Mouse (Mus musculus) heart, adult 9 months (tissue): ENCODE measurements around the gene Fam162b.

Experiments
- DNase-seq, 2 experiments: peaks; one replicate each; pipeline ENCODE4 v3.0.0; 2022; ENCODE audit warnings: low spot score in 2 of 2

Gene Fam162b

GRCm38 (mm10) chr10:51590139-51590574 lies at the start of gene Fam162b:
Gene Fam162b, minus strand, starts transcription at chr10:51590517.
- DNase-seq, result no peak

DNA sequence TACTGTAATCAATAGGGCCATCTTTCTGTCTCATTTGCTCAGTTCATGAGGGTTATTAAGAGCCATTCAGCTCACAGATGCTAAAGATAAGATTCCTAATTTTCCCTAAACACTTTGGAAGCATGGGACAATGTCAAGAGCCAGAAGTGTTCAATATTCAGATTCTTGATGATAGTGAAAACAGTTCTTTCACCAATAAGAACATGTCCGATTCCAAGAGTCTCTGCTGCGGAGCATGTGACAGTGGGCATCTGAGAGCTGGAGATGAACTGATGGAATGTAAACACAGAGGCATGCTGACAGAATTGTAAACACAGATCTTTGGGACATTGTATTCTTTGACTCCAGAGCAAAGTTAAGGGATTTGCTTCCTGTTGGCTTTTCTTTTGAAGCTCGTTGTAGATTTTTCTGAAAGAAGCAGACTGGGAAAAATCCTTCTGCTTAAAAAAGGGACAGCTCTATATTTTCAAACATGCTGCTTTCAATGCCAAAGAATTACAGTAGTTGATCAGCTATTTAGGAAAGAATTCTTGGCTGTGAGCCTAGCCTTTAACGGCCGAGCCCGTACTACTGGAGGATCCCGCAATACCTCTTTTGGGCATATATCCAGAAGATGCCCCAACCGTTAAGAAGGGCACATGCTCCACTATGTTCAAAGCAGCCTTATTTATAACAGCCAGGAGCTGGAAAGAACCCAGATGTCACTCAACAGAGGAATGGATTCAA lies 41.3 kb upstream of the Fam162b start, which contains the start of gene Gprc6a:
TSS of gene Gprc6a (minus strand) at position 51 of the 726 bp plus-strand sequence.
- no peak for DNase-seq

DNA sequence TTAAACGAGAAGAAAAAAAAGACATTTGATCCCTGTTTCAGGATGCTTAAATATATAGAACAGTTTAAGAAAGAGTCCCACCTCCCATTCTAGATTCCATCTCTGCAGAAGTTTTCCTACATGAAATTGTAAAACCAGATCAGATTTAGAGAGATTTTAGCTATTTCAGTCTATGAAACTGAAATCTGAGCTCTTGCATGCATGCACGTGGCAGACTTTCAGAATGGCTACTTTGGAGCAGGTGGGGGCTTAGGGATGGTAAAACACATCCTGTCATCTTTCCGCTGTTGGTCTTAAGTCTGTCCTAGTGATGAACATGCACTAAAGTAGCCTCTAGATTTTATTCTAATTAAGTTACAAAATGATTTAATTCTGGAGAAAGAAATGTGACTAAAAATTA lies 30.9 kb upstream of the Fam162b start:
- no peak for DNase-seq

DNA sequence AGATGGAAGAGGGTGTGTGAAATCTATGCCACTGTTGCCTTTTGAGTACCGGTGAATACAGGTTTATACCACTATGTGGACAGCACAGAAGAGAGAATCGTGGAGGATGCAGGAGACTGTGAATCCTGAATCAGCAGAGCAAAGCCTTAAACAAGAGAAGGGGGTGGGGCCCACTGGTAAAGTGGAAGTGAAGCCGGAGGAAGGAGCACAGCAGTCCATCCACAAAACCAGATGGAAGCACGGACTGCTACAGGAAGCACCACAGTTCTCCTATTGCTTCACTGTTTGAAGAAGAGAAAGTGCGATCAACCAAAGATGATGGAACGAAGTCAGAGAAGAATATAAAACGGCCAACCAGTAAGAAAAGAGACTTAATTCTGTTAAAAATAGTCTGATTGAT lies 29.8 kb upstream of the Fam162b start:
- no peak for DNase-seq

- no peak for DNase-seq
These were observed 28.2 kb upstream of the Fam162b start for GRCm38 (mm10) chr10:51618538-51618937.

DNA sequence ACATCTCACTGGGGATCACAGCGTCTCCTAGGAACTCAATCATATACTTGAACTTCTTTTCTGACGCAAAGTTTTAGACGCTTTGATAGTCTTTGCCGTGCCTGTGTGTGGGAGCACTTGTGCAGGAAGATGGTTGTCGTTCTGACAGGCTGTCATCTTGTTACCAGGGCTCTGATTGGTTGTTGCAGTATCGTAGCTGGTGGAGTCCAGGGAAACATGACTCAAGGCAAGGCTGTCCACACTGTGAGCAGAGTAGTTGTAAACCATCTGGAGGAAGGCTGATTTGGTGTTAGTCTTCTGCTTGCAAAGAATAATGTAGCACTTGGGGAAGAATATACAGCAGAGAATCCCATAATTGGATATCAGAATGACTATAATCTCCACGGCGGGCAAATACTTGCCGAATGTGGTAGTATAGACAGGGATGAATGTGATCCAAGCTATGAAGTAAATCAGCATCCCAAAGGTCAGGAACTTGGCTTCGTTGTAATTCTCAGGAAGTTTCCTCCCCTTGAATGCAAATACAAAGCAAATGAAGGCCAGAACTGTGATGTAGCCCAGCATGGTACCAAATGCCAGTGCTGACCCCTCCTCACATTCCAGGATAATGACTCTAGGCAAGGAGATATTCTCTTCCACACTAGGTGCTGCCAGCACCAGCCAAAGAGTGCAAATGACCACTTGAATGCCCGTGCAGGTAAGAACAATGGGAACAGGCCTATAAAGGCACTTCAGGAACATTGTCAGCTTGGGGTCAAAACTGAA lies 24.7 kb upstream of the Fam162b start:
- no peak for DNase-seq

GRCm38 (mm10) chr10:51613421-51613820 lies 23.1 kb upstream of the Fam162b start:
- no peak for DNase-seq

DNA sequence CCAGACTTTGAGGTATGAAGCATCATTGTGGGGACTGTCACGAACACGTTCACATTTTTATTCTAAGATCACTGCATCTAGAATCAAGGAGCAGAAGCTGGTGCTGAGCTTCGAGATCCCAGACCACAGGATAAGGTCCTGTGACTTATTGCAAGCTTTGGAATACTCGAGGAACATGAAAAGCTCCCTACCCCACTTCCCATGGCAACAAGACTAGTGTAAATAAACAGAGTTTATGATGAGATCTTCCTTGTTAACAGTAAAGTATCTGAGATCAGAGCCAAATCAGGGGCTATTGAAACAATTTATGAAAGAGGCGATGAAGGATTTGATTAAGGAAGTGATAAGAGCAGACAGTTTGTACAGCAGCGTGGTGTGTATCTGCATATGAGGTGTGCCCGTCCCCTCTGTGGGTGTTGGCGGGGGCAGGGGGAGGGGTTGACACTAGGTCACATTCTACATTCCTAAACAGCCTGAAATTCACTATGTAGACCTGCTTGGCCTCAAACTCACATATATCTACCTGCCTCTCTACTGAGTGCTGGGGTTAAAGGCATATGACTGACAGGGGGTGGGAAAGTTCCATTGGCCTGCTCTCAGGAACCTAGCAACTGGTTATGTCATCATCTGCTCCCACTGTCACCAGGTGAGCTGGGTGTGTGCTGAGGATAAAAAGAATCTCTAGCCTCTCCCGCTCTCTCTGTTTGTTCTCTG lies 21.8 kb upstream of the Fam162b start:
- no peak for DNase-seq

DNA sequence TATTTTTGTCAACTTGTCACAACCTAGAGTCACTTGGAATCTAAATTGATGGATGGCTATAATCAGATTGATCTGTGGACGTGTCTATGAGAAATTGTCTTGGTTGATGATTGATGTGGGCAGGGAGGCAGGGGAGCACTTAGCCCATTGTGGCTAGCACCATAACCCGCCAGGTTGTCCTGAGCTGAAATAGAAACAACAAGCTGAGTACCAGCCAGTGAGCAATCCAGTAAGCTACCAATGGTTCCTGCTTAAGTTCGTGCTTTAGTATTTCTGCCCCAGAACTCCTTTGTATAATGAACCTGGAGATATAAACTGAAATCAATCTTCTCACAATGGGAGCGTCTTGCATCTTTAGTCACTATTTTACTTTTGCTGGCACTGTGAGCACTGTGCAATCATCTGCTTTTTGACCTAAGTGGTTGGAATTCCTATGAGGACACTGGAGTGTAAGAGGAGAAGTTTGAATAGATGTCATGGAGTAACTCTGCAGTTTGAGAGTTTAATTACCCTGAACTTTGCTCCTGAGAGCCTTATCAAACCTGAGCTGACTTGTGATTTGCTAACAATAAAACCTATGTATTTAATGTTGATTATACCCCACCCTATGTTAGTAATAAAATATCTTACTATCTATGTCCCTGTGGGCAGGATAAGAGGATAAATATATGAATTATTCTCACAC lies 19.6 kb upstream of the Fam162b start:
- no peak for DNase-seq

GRCm38 (mm10) chr10:51596928-51597635 lies 6.8 kb upstream of the Fam162b start:
- no peak for DNase-seq

DNA sequence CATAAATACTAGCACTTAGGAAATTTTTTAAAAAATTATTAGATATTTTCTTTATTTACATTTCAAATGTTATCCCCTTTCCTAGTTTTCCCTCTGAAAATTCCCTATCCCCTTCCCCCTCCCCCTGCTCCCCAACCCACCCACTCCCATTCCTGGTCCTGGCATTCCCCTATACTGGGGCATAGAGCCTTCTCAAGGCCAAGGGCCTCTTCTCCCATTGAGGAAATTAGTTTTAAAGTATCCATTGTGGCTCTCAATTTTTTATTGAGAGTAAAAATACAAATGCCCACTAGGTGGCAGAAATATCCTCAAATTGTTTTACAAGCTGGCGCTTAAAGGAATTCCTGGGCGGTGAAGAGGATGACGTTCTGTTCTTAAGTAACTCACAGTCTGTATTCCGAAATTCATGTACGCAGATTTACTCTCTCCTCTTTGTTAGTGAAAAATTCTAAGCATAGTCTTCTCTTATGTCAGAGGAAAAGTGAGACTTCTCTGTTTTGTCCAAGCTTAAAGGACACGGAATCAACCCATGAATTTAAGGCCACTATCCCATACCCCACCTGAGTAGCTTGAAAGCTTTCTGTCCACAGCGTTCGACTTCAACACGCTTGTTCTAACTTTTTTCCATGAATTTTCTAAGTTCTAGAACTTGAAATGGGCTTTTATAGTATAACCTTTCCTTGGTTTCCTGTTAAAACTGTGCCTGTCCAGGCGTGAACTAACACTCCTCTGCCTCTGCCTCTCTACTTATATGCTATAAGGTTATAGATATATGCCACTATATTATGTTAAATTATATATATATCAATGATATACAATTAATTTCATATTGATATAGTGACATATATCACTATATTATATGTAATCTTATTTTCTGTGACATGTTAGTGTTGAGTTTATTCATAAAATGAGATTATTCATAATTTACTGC lies 4.9 kb upstream of the Fam162b start:
- no peak for DNase-seq

DNA sequence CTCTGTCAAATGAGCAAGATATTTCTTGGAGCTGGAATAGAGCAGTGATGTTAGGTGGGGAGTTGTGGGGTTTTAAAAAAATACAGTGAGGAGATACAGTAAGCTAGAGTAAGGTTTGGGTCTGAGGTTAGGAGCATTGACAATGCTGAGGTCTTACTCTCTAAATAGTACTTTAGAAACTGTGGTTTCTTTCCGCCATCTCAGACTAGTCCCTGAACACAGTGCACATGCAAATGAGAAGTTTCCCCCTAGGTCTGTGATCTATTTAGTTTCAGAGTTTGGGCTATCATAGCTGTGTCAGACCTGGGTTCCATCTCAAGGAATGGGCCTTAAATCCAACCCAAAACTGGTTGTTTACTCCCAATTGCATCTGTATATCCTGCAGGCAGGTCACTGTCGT lies 1.3 kb upstream of the Fam162b start:
- no peak for DNase-seq

DNA sequence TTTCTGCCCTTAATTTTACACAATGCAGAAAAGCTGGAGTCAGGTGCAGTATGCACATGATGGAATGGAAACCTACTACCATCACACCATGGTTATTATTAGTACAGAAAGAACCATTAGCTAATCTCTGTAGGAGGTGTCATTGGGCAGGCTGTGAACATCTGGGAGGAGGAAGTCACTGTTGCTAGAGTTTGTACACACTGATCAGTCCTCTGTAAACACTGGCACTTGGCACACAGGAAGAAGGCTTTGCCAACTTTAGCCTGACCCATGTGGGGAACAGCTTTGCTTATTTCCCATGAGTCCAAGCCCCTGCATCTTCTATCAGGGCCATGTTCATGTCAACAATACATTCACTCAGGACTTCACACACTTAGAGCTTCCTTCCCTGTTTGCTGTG lies 5.4 kb downstream of the Fam162b start:
- no peak for DNase-seq

DNA sequence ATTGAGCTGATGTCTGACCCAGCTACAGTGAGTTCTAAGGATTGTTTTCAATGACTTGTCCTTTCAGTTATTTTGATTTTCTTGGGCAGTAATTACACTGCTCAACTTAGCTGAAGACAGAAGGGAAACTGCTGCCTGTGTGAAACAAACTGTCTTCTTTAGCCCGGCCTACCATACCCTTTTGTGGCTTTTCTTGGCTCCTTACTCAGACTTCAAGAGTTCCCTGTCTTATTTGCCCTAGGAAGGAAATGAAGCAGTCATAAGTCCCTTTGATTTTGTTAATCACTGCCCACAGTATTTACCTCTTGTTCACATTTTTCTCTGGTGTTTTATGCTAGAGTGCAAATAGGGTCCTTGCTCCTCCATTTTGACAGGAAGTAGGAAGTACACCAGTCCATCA lies 5.9 kb downstream of the Fam162b start:
- no peak for DNase-seq

DNA sequence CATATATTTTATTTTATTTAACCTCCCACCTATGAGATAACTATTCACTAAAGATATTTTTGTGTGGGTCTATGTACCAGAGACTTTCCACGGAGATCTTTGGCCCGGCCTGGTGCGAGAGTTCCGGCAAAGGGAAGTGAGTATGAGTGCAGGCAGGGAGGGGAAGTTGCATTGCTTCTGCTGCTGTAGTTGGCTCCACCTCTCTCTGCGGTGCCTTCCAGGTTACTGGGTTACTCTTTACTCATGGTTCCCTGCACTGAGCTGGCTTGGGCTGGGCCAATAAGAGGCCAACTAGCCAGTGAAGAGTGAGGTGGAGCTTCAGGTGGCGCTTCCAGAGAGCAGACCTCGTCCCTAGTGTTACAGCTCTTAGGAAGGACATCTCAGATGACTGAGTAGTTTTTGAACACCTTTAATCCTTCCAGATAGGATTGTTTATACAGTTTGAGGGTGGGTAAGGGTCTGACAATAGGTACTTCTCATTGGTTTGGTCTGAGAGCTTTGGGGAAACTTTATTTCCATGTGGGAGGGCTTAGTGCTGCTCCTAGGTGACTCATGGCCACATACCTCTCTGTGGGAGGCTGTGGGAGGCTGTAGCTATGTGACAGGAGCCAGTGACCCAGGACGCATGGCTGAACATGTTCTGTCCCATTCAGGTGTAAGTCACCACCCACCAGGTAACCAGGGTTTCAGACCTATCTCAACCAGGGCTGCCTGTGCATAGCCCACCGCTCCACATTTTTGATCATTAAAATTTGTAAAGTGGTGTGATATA lies 18.9 kb downstream of the Fam162b start:
- no peak for DNase-seq

DNA sequence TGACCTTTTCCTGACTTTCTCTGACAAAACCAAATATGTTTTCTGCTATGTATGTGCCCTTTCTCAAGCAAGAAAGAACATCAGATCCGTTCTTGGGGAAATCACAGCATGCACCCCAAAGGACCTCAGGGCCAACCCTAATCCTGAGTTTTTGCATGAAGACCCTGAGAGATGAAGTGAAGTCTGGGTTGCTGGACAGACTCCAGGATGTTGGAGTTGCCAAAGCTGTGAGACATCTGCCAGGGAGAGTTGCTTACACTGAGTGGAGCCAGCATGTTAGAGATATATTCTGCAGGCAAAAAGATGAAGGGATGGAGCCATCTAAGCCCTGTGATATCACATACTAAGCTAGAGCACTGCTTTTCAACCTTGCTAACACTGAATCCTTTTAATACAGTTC lies 34.3 kb downstream of the Fam162b start:
- no peak for DNase-seq

GRCm38 (mm10) chr10:51553348-51554123 lies 36.8 kb downstream of the Fam162b start:
- peak; percentile 20 to 47 for DNase-seq
